Mouse (Mus musculus) liver (tissue): ENCODE data around the gene Ksr2.
"Not testable (repeated sequence)": the region's sequence is repeated elsewhere in the genome, so short reads cannot be mapped to it uniquely, and the experiment has no call there.

Experiments
- DNase-seq: peaks from one replicate; pipeline ENCODE4 v3.0.0-alpha.2; 2020; ENCODE audit warnings: mixed read lengths

Ksr2 gene

GRCm38 (mm10) chr5:117541654-117542053, 127.9 kb downstream of the Ksr2 start:
- no peak for DNase-seq

GRCm38 (mm10) chr5:117546694-117547268, 133.0 kb downstream of the Ksr2 start:
- DNase-seq: no peak

- no peak for DNase-seq
Observed at GRCm38 (mm10) chr5:117550992-117551391, 137.2 kb downstream of the Ksr2 start.

- DNase-seq: no peak
Observed at GRCm38 (mm10) chr5:117552096-117552495, 138.3 kb downstream of the Ksr2 start.

GRCm38 (mm10) chr5:117554505-117554904, 140.7 kb downstream of the Ksr2 start:
- DNase-seq: no peak

GRCm38 (mm10) chr5:117556570-117556969, 142.8 kb downstream of the Ksr2 start:
- no peak for DNase-seq

GRCm38 (mm10) chr5:117561080-117561479, 147.3 kb downstream of the Ksr2 start:
- DNase-seq: no peak

- DNase-seq: no peak
Observed at GRCm38 (mm10) chr5:117566051-117566665, 152.4 kb downstream of the Ksr2 start.

- no peak for DNase-seq
Observed at GRCm38 (mm10) chr5:117569190-117569795, 155.5 kb downstream of the Ksr2 start.

GRCm38 (mm10) chr5:117572428-117572827, 158.6 kb downstream of the Ksr2 start:
- no peak for DNase-seq

- no peak for DNase-seq
Observed at GRCm38 (mm10) chr5:117574894-117575293, 161.1 kb downstream of the Ksr2 start.

- no peak for DNase-seq
Observed at GRCm38 (mm10) chr5:117577598-117577997, 163.8 kb downstream of the Ksr2 start.

- DNase-seq: no peak
Observed at GRCm38 (mm10) chr5:117581711-117582110, 167.9 kb downstream of the Ksr2 start.

GRCm38 (mm10) chr5:117584428-117584827, 170.6 kb downstream of the Ksr2 start:
- DNase-seq: no peak

GRCm38 (mm10) chr5:117589266-117589665, 175.5 kb downstream of the Ksr2 start:
- DNase-seq: no peak

- no peak for DNase-seq
Observed at GRCm38 (mm10) chr5:117593273-117593672, 179.5 kb downstream of the Ksr2 start.

GRCm38 (mm10) chr5:117596803-117597202, 183.0 kb downstream of the Ksr2 start:
- no peak for DNase-seq

- no peak for DNase-seq
Observed at GRCm38 (mm10) chr5:117602026-117602425, 188.2 kb downstream of the Ksr2 start.

GRCm38 (mm10) chr5:117607761-117608309, 194.0 kb downstream of the Ksr2 start:
- DNase-seq: no peak

GRCm38 (mm10) chr5:117614331-117615024, 200.7 kb downstream of the Ksr2 start:
- DNase-seq: peak; percentile 66

- DNase-seq: no peak
Observed at GRCm38 (mm10) chr5:117620292-117620691, 206.5 kb downstream of the Ksr2 start.

- DNase-seq: no peak
Observed at GRCm38 (mm10) chr5:117622221-117622620, 208.4 kb downstream of the Ksr2 start.

GRCm38 (mm10) chr5:117623206-117623605, 209.4 kb downstream of the Ksr2 start:
- not testable (repeated sequence) for DNase-seq
